Mouse (Mus musculus) T-helper 17 cell (primary cell): ENCODE results near the gene Sipa1l1.

Experiments used
- in situ Hi-C, 2 experiments: fragments of 300-600 bp; cut with MboI, MseI; formaldehyde crosslinking; loops; 1 replicate in 1 of 2; 2 replicates in 1 of 2; pipeline ENCODE4 v1.15.1; 2025; ENCODE audit warnings: high pct_unique_total_duplicates in 2 of 2

Sipa1l1 gene

GRCm38 (mm10) chr12:82286804-82287203, 117.7 kb downstream of the Sipa1l1 start:
- in situ Hi-C loops = no loop called here

- in situ Hi-C loops = no loop called here
These were observed 124.6 kb downstream of the Sipa1l1 start for GRCm38 (mm10) chr12:82293545-82294247.

- in situ Hi-C loops = no loop called here
These were observed 126.1 kb downstream of the Sipa1l1 start for GRCm38 (mm10) chr12:82294906-82295887.

GRCm38 (mm10) chr12:82296276-82296675, 127.2 kb downstream of the Sipa1l1 start:
- in situ Hi-C loops = no loop called here

GRCm38 (mm10) chr12:82297196-82297595, 128.1 kb downstream of the Sipa1l1 start:
- in situ Hi-C loops = no loop called here

DNA sequence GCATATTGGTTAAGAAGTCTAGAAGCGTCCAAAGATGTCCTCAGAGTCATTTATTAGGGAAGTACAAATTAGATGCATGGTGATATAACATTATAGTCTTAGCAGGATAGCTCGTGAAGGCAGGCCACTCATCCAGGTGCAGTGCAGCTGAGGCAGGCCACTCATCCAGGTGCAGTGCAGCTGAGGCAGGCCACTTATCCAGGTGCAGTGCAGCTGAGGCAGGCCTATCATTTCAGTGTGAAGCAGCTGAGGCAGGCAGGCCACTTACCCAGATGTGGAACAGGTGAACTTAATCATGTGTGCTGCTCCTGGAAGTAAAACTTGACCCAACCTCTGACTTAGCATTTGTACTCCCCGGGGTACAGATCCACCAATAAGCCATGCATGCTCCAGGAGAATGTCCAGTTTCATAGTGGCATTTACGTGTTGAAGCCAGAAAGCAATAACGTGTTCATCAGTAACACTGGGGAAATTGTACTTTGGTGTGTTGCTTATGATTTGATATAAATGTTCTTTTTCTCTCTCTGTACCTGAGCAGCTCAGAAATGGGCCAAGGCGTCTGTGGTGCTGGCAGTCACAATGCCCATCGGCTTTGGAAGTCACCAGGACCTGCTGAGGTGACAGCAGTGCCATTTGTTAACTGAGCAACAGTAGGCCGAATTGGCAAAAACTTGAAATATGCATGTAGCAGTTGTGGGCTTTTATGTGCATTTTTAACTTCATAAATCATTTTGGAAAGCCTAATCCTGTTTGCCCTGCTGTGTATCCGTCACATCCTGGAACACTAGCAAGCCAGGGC, 129.7 kb downstream of the Sipa1l1 start:
- in situ Hi-C loops = no loop called here

- in situ Hi-C loops = loop anchor here in 1 of 2 experiments (5.0 kb wide), 1 partner anchor 88 kb away; no protein-coding TSS in a partner anchor
These were observed 135.0 kb downstream of the Sipa1l1 start for GRCm38 (mm10) chr12:82304140-82304539.

GRCm38 (mm10) chr12:82306035-82306434, 136.9 kb downstream of the Sipa1l1 start:
- in situ Hi-C loops = no loop called here

DNA sequence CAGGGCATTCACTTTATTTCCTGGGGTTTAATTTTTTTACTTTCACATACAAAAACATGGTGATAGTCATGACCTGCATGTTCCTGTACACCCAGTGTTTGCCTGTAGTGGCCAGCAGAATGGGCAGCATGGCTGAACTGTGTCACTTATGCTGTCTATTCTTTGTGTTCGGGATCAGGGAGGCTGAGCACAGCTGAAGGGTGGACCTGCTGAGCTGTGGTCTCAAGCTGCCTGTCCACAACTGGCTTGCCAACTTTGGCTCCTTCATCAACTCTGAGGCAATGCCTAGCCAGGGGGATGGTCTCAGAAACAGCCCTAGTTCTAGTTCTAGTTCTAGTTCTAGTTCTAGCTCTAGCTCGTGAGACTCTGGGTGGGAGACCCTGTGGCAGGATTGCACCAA, 142.5 kb downstream of the Sipa1l1 start:
- in situ Hi-C loops = no loop called here

DNA sequence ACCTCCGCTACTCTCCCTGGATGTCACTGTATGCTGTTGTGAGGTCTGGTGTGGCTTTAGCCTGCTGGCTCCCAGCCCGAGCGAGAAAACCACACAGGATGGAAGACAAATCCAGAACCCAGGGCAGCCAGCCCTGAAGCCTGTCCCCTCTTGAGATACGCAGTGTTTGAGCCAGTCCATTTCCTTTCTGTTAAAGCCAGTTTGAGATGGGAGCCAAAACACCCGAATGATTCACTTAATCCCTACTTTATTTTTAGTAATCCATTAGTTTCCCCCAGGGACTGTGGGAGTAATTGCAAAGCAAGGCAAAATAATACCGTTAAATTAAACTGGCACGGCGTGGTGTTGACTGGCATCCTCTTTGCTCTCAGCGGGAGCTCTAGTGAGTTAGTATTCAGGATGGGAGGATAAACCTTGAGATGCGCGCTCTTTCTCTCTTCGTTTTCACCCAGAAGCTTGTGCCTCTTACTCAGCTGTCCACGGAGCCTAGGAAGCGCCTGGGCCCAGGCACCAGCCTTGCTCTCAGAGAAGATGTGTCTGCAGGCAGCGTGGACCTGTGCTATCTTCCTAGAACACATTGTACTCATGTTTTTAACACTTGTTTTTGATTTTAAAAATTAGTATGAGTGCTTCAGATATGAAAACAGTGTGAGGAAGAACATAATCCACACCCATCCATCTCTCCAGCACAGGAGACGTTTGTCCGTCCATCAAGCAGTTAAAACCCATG, 143.1 kb downstream of the Sipa1l1 start:
- in situ Hi-C loops = no loop called here

GRCm38 (mm10) chr12:82313091-82313490, 144.0 kb downstream of the Sipa1l1 start:
- in situ Hi-C loops = no loop called here

GRCm38 (mm10) chr12:82319436-82320131, 150.5 kb downstream of the Sipa1l1 start:
- in situ Hi-C loops = no loop called here

- in situ Hi-C loops = no loop called here
These were observed 151.1 kb downstream of the Sipa1l1 start for GRCm38 (mm10) chr12:82320204-82320603.

- in situ Hi-C loops = no loop called here
These were observed 152.3 kb downstream of the Sipa1l1 start for GRCm38 (mm10) chr12:82321397-82321796.

DNA sequence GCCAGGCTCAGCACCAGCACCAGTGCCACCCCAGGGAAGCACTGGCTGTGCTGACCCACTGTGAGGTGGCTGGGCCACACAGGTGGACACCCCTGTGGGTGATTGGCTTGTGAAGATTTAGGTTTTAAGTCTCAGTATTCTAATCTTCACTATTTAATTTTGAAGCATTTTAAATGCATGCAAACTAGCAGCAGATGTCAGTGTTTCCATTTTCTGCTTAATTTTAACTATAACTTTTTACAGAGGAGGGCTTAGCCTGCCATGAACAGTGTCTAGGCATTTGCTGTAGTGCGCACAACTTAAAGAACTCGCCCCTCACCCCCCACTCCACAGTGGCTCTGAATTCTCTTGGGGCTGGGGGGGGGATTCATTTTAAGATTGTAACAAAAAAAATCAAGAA, 152.7 kb downstream of the Sipa1l1 start:
- in situ Hi-C loops = no loop called here

DNA sequence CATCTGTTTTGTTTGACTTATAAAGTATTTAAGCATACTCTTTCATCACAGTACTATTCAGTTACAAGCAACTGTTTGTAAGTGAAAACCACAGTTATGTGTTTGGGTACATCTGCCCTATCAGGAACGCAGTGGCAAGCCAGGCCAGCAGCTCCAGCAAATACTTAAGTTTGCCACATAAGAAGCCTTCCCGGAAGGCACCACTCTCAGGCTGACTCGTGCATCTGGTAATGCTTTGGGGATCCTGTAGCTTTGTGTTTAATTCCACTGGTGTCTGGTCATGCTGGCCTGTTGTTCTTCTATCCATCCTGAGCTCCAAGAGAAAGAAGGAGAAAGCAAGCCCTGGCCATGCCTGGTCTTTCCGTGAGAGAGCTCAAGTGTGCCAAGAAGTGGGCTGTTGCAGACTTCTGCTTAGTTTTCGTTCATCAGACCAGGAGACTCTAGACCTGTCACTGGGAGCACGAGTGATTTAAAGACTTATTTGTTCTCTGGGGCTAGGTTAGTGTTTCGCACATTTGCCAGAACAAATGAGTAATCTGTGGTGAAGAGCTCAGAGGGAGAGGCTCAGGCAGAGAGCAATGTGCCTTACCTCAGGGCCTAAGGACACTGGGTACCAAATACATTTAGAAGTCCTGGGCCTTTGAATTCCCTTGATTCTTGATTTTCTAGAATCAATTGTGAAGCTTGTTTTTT, 153.8 kb downstream of the Sipa1l1 start:
- in situ Hi-C loops = no loop called here

DNA sequence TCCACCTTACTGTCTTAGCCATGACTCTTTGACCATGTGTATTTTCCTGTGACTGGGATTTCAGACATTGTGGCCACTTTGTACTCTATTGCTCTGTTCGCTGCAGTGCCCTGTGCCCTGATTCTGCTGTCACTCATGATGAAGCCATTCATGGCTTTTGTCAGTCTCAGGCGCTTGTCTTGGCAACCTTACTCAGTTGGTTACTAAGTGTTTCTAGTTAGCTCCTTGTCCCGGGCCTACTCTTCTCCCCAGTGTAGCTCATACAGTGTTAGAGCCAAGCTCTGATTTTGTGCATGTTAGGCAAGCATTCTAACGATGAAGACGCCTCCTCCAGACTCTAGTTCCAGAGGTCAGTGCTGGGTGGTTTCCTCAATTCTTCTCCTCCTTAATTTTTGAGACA, 155.5 kb downstream of the Sipa1l1 start:
- in situ Hi-C loops = loop anchor here in 1 of 2 experiments (25.0 kb wide), 1 partner anchor 1688 kb away; the partner anchor contains the start of gene Acot1

DNA sequence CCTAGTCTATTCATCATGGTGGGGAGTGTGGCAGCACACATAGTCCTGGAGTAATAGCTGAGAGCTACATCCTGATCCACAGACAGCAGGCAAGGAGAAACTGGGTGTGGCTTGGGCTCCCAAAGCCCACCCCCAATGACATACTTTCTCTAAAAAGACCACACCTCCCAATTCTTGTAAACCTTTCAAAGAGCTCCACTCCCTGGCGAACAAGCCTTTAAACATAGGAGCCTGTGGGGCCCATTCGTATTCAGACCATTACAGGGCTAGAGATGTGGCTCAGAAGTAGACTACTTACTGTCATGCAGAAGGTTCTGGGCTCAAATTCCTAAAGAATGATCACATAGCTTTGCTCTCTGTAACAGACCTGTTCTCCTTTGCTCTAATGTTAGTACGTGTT, 156.4 kb downstream of the Sipa1l1 start:
- in situ Hi-C loops = loop anchor here in 1 of 2 experiments (25.0 kb wide), 1 partner anchor 1687 kb away; the partner anchor contains the start of gene Acot1

GRCm38 (mm10) chr12:82326438-82326837, 157.3 kb downstream of the Sipa1l1 start:
- in situ Hi-C loops = loop anchor here in 1 of 2 experiments (25.0 kb wide), 1 partner anchor 1686 kb away; the partner anchor contains the start of gene Acot1
